Mouse (Mus musculus) neural tube, embryonic 11.5 days (tissue): ENCODE measurements at regions not wholly inside any gene's neighbourhood (a gene's known extent, or its start where the extent isn't known, plus 50 kb on each side); places are given as distances from the start of the nearest gene placed in this dataset.
A peak's percentile ranks its signal among the peaks of the same experiment; 100 is the strongest.

Source experiments
- ATAC-seq: fragments of 200-750 bp; cut with Nextera tagmentation; 2 replicates; pipeline ENCODE4 v1.8.0; 2017; ENCODE audit warnings: moderate number of reproducible peaks, mild to moderate bottlenecking, moderate TSS enrichment, moderate library complexity; ENCODE audit not compliant: insufficient read depth, low FRiP score, low TSS enrichment
- DNase-seq: peaks from one replicate; pipeline ENCODE4 v3.0.0-alpha.2; 2015; ENCODE audit warnings: low spot score
- H3K27ac ChIP-seq: fragments of 300-500 bp; sonication (generic); 2 replicates; pipeline ENCODE4 v1.5.1; 2014; ENCODE audit warnings: low read depth, mild to moderate bottlenecking, low read length
- H3K27me3 ChIP-seq: fragments of 300-500 bp; sonication (generic); 2 replicates; pipeline ENCODE4 v1.6.1; 2014; ENCODE audit warnings: mild to moderate bottlenecking, low read length, mixed read lengths; ENCODE audit not compliant: control insufficient read depth, insufficient read depth
- H3K36me3 ChIP-seq: fragments of 300-500 bp; sonication (generic); 2 replicates; pipeline ENCODE4 v1.6.1; 2014; ENCODE audit warnings: mild to moderate bottlenecking, low read length, moderate library complexity, mixed read lengths; ENCODE audit not compliant: control insufficient read depth, insufficient read depth
- H3K4me1 ChIP-seq: fragments of 300-500 bp; sonication (generic); 2 replicates; pipeline ENCODE4 v1.6.1; 2014; ENCODE audit warnings: low read length, mixed read lengths; ENCODE audit not compliant: control insufficient read depth, insufficient read depth
- H3K4me2 ChIP-seq: fragments of 300-500 bp; sonication (generic); 2 replicates; pipeline ENCODE4 v1.6.1; 2014; ENCODE audit warnings: low read depth, mild to moderate bottlenecking, moderate library complexity
- H3K4me3 ChIP-seq: fragments of 300-500 bp; sonication (generic); 2 replicates; pipeline ENCODE4 v1.5.1; 2014; ENCODE audit warnings: low read depth, low read length
- H3K9ac ChIP-seq: fragments of 300-500 bp; sonication (generic); 2 replicates; pipeline ENCODE4 v1.6.1; 2014; ENCODE audit warnings: mild to moderate bottlenecking, low read length
- H3K9me3 ChIP-seq: fragments of 300-500 bp; sonication (generic); 2 replicates; pipeline ENCODE4 v1.6.1; 2016; ENCODE audit warnings: low read length; ENCODE audit not compliant: control insufficient read depth
- WGBS: fragments of 180-500 bp; shearing (Covaris S2); extraction: QIAGEN DNeasy Blood & Tissue Kit; methylation state at CpG from one replicate; pipeline ENCODE4 v1.1.7; 2014; 5-methylcytosine and 5-hydroxymethylcytosine counted together

DNA sequence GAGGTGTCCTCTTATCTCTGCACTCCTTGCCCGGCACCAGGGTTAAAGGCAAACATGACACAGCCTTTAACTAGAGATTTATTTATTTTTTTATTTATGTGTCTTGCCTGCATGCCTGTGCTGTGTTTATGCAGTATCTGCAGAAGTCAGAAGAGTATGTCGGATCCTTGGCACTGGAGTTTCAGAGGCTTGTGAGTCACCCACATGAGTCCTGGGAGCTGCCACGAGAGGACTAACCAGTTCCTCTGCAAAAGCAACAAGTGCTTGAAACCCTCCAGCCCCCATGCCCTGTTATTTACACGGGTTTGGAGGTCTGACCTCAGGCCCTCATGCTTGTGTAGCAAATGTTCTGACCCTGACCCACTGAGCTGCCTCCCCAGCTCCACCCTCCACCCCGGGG lies 210.6 kb downstream of the Sec16b start:
- Histone ChIP-seq H3K4me3 (no peak overlapping the region), H3K27ac (no peak overlapping the region), H3K4me1 (no peaks in the 10 kb centered on the region), H3K4me2 (no peak overlapping the region), H3K27me3 (no peaks in the 10 kb centered on the region), H3K9ac (no peak overlapping the region), H3K9me3 (no peaks in the 10 kb centered on the region), H3K36me3 (no peaks in the 10 kb centered on the region)
- ATAC-seq: no peak
- WGBS: 66% methylated on average over 5 of the region's 5 CpGs
- no peak for DNase-seq

GRCm38 (mm10) chr1:157721946-157722345 lies 215.4 kb downstream of the Sec16b start:
- Histone ChIP-seq H3K4me3 (no peak overlapping the region), H3K27me3 (no peaks in the 10 kb centered on the region), H3K9ac (no peak overlapping the region), H3K4me2 (no peak overlapping the region), H3K4me1 (no peaks in the 10 kb centered on the region), H3K36me3 (no peaks in the 10 kb centered on the region), H3K9me3 (no peaks in the 10 kb centered on the region), H3K27ac (no peak overlapping the region)
- WGBS: 89% methylated on average over 5 of the region's 5 CpGs
- ATAC-seq: no peak
- no peak for DNase-seq

DNA sequence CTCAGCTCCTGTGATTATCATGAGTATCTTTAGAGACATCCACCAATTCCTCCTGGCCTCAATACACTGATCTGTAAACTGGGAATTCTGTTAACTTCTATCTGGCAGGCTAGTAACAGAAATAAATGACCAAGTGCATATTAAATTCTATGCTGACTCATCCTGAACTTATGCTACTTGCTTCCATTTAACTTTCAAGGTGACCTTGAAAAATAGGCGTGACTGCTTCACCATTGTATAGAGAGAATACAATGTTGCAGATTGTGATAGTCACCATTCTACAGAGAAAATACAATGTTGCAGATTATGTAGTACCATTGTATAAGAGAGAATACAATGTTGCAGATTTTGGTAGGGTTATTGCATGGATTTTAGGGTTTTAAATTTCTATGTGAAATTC lies 224.6 kb downstream of the Sec16b start:
- no peak overlapping the region for H3K4me3 ChIP-seq
- H3K9ac ChIP-seq: no peak overlapping the region
- DNase-seq (no peak), ATAC-seq (no peak)
- no peak overlapping the region for H3K27ac ChIP-seq
- H3K4me1 ChIP-seq: no peaks in the 10 kb centered on the region
- no peaks in the 10 kb centered on the region for H3K27me3 ChIP-seq
- H3K4me2 ChIP-seq: no peak overlapping the region
- H3K36me3 ChIP-seq: no peaks in the 10 kb centered on the region
- H3K9me3 ChIP-seq: no peaks in the 10 kb centered on the region
- WGBS: 89% methylated on average over 1 of the region's 1 CpGs

- ATAC-seq: no peak
- 68% methylated on average over 13 of the region's 13 CpGs for WGBS
- no peak overlapping the region for H3K4me2 ChIP-seq
- H3K36me3 ChIP-seq: no peaks in the 10 kb centered on the region
- no peak overlapping the region for H3K4me3 ChIP-seq
- DNase-seq: no peak
- no peaks in the 10 kb centered on the region for H3K9me3 ChIP-seq
- H3K9ac ChIP-seq: no peak overlapping the region
- no peaks in the 10 kb centered on the region for H3K4me1 ChIP-seq
- no peak overlapping the region for H3K27ac ChIP-seq
- no peaks in the 10 kb centered on the region for H3K27me3 ChIP-seq
These were observed 234.5 kb downstream of the Sec16b start for GRCm38 (mm10) chr1:157740725-157741665.

- DNase-seq (peak; percentile 70), ATAC-seq (no peak)
- Histone ChIP-seq H3K27me3 (no peaks in the 10 kb centered on the region), H3K4me3 (no peak overlapping the region), H3K36me3 (no peaks in the 10 kb centered on the region), H3K4me1 (no peaks in the 10 kb centered on the region), H3K9me3 (no peaks in the 10 kb centered on the region), H3K27ac (no peak overlapping the region), H3K9ac (no peak overlapping the region), H3K4me2 (no peak overlapping the region)
These were observed 239.1 kb downstream of the Sec16b start for GRCm38 (mm10) chr1:157745611-157746010.

DNA sequence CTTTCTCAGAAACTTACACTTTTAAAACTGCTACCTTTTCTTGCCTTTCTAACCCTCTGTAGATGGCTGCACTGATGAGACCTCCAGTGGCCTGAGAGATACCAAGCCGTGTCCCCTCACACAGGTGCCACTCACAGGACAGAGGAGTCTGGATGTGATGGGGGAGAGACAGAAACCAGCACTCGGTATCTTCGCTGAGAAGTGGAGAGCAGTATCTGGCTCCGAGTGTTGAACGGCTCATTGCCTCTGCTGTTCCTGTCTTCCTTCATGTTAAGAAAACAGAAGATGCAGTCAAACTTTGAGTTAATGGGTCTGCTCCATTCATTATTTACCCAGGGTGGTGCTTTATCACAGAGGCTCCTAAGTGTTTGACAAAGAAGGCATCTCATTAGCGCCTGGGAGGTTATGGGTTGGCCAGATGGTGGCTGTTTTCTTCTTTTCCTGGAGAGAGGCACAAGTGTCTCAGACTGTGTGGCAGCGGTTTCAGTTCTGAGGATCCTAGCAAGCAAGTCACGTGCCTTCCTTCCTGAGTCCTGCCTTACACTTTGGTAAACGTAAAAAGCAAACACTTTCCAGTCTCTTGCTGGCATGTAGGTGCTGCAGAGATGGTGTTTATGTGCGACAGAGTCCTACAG lies 248.6 kb downstream of the Sec16b start:
- WGBS: 36% methylated on average over 10 of the region's 10 CpGs
- no peaks in the 10 kb centered on the region for H3K27me3 ChIP-seq
- no peaks in the 10 kb centered on the region; the same call in 1 of the 2 replicates for H3K4me1 ChIP-seq
- H3K9ac ChIP-seq: no peak overlapping the region
- no peaks in the 10 kb centered on the region for H3K9me3 ChIP-seq
- DNase-seq (peak; percentile 18), ATAC-seq (no peak; the same call in 1 of the 2 replicates)
- H3K27ac ChIP-seq: no peak overlapping the region
- no peak overlapping the region for H3K4me3 ChIP-seq
- no peak overlapping the region for H3K4me2 ChIP-seq
- no peaks in the 10 kb centered on the region for H3K36me3 ChIP-seq

DNA sequence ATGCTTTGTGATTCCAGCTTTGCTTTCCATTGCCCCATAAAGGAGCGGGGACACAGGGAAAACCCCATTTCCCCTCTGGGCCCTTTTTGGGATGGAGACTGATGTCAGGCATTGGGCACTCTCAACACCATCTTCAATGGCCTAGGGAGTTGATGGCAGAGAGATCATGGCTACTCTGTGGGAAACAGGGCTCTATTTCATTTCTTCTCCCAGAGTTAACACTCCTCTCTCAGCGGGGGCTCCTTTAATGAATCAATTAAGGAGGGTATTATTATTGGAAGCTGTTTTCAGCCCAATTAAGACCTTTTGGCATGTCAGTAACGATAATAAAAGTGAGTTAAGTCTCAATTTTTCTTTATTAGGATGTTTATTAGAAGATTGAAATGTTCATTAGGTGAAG lies 250.4 kb downstream of the Sec16b start:
- WGBS: 64% methylated on average over 3 of the region's 3 CpGs
- ATAC-seq: no peak

DNA sequence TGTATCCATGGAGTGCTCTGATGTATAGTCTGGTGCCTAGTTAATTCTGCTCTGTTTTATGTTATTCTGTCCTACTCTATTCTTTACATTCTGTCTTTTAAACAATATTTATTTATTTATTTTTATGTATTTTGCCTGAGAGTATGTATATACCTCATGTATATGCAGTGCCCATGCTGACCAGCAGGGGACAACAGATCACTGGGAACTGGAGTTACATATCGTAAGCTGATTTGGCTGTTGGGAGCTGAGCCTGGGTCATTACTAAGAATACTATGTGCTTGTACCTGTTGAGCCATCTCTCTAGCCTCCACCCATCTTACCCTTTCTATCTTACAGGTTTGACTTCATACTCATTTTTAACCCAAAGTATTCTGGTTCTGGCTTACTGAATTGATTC lies 251.8 kb downstream of the Sec16b start:
- no peaks in the 10 kb centered on the region; the same call in 1 of the 2 replicates for H3K4me1 ChIP-seq
- no peak overlapping the region for H3K27ac ChIP-seq
- no peaks in the 10 kb centered on the region for H3K36me3 ChIP-seq
- no peak for ATAC-seq
- no peaks in the 10 kb centered on the region for H3K9me3 ChIP-seq
- no peaks in the 10 kb centered on the region for H3K27me3 ChIP-seq
- DNase-seq: no peak
- H3K4me3 ChIP-seq: no peak overlapping the region
- H3K9ac ChIP-seq: no peak overlapping the region
- H3K4me2 ChIP-seq: no peak overlapping the region
- WGBS: 100% methylated on average over 1 of the region's 1 CpGs

More for the DNA sequence above, 250.4 kb downstream of the Sec16b start:
- H3K4me1 ChIP-seq: no peaks in the 10 kb centered on the region; the same call in 1 of the 2 replicates
- no peak overlapping the region for H3K27ac ChIP-seq
- H3K4me2 ChIP-seq: no peak overlapping the region
- H3K36me3 ChIP-seq: no peaks in the 10 kb centered on the region
- DNase-seq: no peak
- H3K4me3 ChIP-seq: no peak overlapping the region
- H3K27me3 ChIP-seq: no peaks in the 10 kb centered on the region
- H3K9ac ChIP-seq: no peak overlapping the region
- no peaks in the 10 kb centered on the region for H3K9me3 ChIP-seq

DNA sequence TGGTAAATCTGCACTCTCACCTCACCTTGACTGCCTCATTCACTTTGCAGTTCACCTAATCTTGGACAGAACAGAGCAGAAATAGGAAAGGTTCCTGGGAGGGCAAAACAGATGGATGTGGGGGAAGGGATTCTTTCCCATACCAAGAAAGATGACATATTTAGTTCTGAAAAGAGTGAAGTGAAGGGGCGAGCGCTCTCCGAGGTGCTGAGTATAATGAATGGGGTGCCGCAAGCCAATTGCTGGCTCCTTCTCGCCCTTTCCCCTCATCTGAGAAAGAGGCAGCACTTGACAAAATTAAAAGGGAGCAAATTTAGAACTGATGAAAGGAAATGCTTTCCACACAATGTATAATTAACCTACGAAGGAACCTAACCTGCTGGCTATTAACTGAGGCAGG lies 261.7 kb downstream of the Sec16b start:
- Histone ChIP-seq H3K4me1 (no peaks in the 10 kb centered on the region), H3K36me3 (no peaks in the 10 kb centered on the region), H3K9ac (no peak overlapping the region), H3K9me3 (no peaks in the 10 kb centered on the region), H3K4me2 (no peak overlapping the region), H3K4me3 (no peak overlapping the region), H3K27me3 (no peaks in the 10 kb centered on the region), H3K27ac (no peak overlapping the region)
- DNase-seq (no peak), ATAC-seq (no peak)
- WGBS: 49% methylated on average over 6 of the region's 6 CpGs
